Mouse (Mus musculus): Measurements from ENCODE around the gene Catspere2. TPM values are rescaled to one million over a fixed set of nuclear protein-coding genes. Genes with fewer than 3 reads are reported as not detected.
"Not testable (repeated sequence)": the region's sequence is repeated elsewhere in the genome, so short reads cannot be mapped to it uniquely, and the experiment has no call there.

Catspere2 gene
- polyA plus RNA-seq (2012; rRNA removed), result 3.2 and 3.3 TPM in 2 replicates

- peak; percentile 97 to 98 for DNase-seq (ENCODE audit: extremely low spot score in 1 of 2, low spot score in 1 of 2)
Measured at GRCm38 (mm10) chr1:177983024-177983450, at the start of gene Catspere2. Gene Catspere2 (plus strand): TSS chr1:177983423.

- DNase-seq (ENCODE audit: extremely low spot score in 1 of 2, low spot score in 1 of 2), result peak in 1 of 2 experiments; percentile 20
Measured at GRCm38 (mm10) chr1:177940422-177940977, 42.7 kb upstream of the Catspere2 start.

GRCm38 (mm10) chr1:177981276-177981675 lies 1.9 kb upstream of the Catspere2 start:
- no peak for DNase-seq (ENCODE audit: extremely low spot score in 1 of 2, low spot score in 1 of 2)

GRCm38 (mm10) chr1:177983582-177983981 lies 359 bp downstream of the Catspere2 start:
- DNase-seq (ENCODE audit: extremely low spot score in 1 of 2, low spot score in 1 of 2), result not testable (repeated sequence)

- DNase-seq (ENCODE audit: extremely low spot score in 1 of 2, low spot score in 1 of 2), result no peak
Measured at GRCm38 (mm10) chr1:177984206-177984605, 983 bp downstream of the Catspere2 start.

- not testable (repeated sequence) for DNase-seq (ENCODE audit: extremely low spot score in 1 of 2, low spot score in 1 of 2)
Measured at GRCm38 (mm10) chr1:177987476-177987875, 4.3 kb downstream of the Catspere2 start.

- not testable (repeated sequence) for DNase-seq (ENCODE audit: extremely low spot score in 1 of 2, low spot score in 1 of 2)
Measured at GRCm38 (mm10) chr1:178072798-178073197, 89.6 kb downstream of the Catspere2 start.

- not testable (repeated sequence) for DNase-seq (ENCODE audit: extremely low spot score in 1 of 2, low spot score in 1 of 2)
Measured at GRCm38 (mm10) chr1:178097865-178098264, 114.6 kb downstream of the Catspere2 start.

GRCm38 (mm10) chr1:178108514-178108913 lies 125.3 kb downstream of the Catspere2 start:
- not testable (repeated sequence) for DNase-seq (ENCODE audit: extremely low spot score in 1 of 2, low spot score in 1 of 2)

GRCm38 (mm10) chr1:178122236-178122635 lies 139.0 kb downstream of the Catspere2 start:
- DNase-seq (ENCODE audit: extremely low spot score in 1 of 2, low spot score in 1 of 2), result not testable (repeated sequence)

- no peak for DNase-seq (ENCODE audit: extremely low spot score in 1 of 2, low spot score in 1 of 2)
Measured at GRCm38 (mm10) chr1:178134288-178134687, 151.1 kb downstream of the Catspere2 start.

GRCm38 (mm10) chr1:178146513-178146912 lies 163.3 kb downstream of the Catspere2 start:
- DNase-seq (ENCODE audit: extremely low spot score in 1 of 2, low spot score in 1 of 2), result peak; percentile 3 to 65

- not testable (repeated sequence) for DNase-seq (ENCODE audit: extremely low spot score in 1 of 2, low spot score in 1 of 2)
Measured at GRCm38 (mm10) chr1:178146915-178147314, 163.7 kb downstream of the Catspere2 start.

GRCm38 (mm10) chr1:178182251-178182650 lies 199.0 kb downstream of the Catspere2 start:
- no peak for DNase-seq (ENCODE audit: extremely low spot score in 1 of 2, low spot score in 1 of 2)

- DNase-seq (ENCODE audit: extremely low spot score in 1 of 2, low spot score in 1 of 2), result no peak
Measured at GRCm38 (mm10) chr1:178185591-178185990, 202.4 kb downstream of the Catspere2 start.

GRCm38 (mm10) chr1:178187216-178187791 lies 204.1 kb downstream of the Catspere2 start, which contains the start of gene Desi2:
Gene Desi2 (plus strand): TSS chr1:178187417.
- peak; percentile 97 to 99 for DNase-seq (ENCODE audit: extremely low spot score in 1 of 2, low spot score in 1 of 2)

- DNase-seq (ENCODE audit: extremely low spot score in 1 of 2, low spot score in 1 of 2), result not testable (repeated sequence)
Measured at GRCm38 (mm10) chr1:178187810-178188209, 204.6 kb downstream of the Catspere2 start.

GRCm38 (mm10) chr1:178188386-178188785 lies 205.2 kb downstream of the Catspere2 start:
- DNase-seq (ENCODE audit: extremely low spot score in 1 of 2, low spot score in 1 of 2), result peak in 1 of 2 experiments; percentile 26

GRCm38 (mm10) chr1:178205701-178206325 lies 222.6 kb downstream of the Catspere2 start:
- no peak for DNase-seq (ENCODE audit: extremely low spot score in 1 of 2, low spot score in 1 of 2)

GRCm38 (mm10) chr1:178207856-178208255 lies 224.6 kb downstream of the Catspere2 start:
- not testable (repeated sequence) for DNase-seq (ENCODE audit: extremely low spot score in 1 of 2, low spot score in 1 of 2)

- DNase-seq (ENCODE audit: extremely low spot score in 1 of 2, low spot score in 1 of 2), result no peak
Measured at GRCm38 (mm10) chr1:178209966-178210365, 226.7 kb downstream of the Catspere2 start.

- DNase-seq (ENCODE audit: extremely low spot score in 1 of 2, low spot score in 1 of 2), result no peak
Measured at GRCm38 (mm10) chr1:178217157-178217556, 233.9 kb downstream of the Catspere2 start.

Data from frontal cortex, adult 2 months (tissue).